Mouse (Mus musculus) liver, embryonic 15.5 days (tissue): Measurements from ENCODE around the gene Wscd2. TPM values are rescaled to one million over a fixed set of nuclear protein-coding genes. Genes with fewer than 3 reads are reported as not detected.
A peak's percentile ranks its signal among the peaks of the same experiment; 100 is the strongest.

Experiments
- ATAC-seq: fragments of 200-750 bp; cut with Nextera tagmentation; 2 replicates; pipeline ENCODE4 v1.8.0; 2017; ENCODE audit warnings: moderate number of reproducible peaks, mild to moderate bottlenecking, moderate library complexity; ENCODE audit not compliant: insufficient read depth
- H3K27ac ChIP-seq: fragments of 300-500 bp; sonication (generic); replicated peaks from 2 replicates; pipeline ENCODE4 v1.5.1; 2015; ENCODE audit warnings: mild to moderate bottlenecking, inconsistent platforms
- H3K27me3 ChIP-seq: fragments of 300-500 bp; sonication (generic); 2 replicates; pipeline ENCODE4 v1.6.1; 2015; ENCODE audit warnings: mild to moderate bottlenecking, inconsistent platforms
- H3K36me3 ChIP-seq: fragments of 300-500 bp; sonication (generic); replicated peaks from 2 replicates; pipeline ENCODE4 v1.6.1; 2015; ENCODE audit warnings: moderate library complexity, mild to moderate bottlenecking, inconsistent platforms
- H3K4me1 ChIP-seq: fragments of 300-500 bp; sonication (generic); replicated peaks from 2 replicates; pipeline ENCODE4 v1.6.1; 2015; ENCODE audit warnings: inconsistent platforms
- H3K4me2 ChIP-seq: fragments of 300-500 bp; sonication (generic); 2 replicates; pipeline ENCODE4 v1.6.1; 2015; ENCODE audit warnings: moderate library complexity, mild to moderate bottlenecking, inconsistent platforms
- H3K4me3 ChIP-seq: fragments of 300-500 bp; sonication (generic); replicated peaks from 2 replicates; pipeline ENCODE4 v1.5.1; 2015; ENCODE audit warnings: mild to moderate bottlenecking, inconsistent platforms
- H3K9ac ChIP-seq: fragments of 300-500 bp; sonication (generic); 2 replicates; pipeline ENCODE4 v1.6.1; 2015; ENCODE audit warnings: moderate library complexity, mild to moderate bottlenecking, inconsistent platforms
- H3K9me3 ChIP-seq: fragments of 300-500 bp; sonication (generic); replicated peaks from 2 replicates; pipeline ENCODE4 v1.6.1; 2016; ENCODE audit warnings: inconsistent platforms
- WGBS: fragments of 180-500 bp; shearing (Covaris S2); methylation state at CpG from one replicate; pipeline ENCODE4 v1.1.7; 2015; ENCODE audit warnings: mixed read lengths; ENCODE audit not compliant: insufficient replicate concordance; 5-methylcytosine and 5-hydroxymethylcytosine counted together
- polyA plus RNA-seq: library from polyadenylated mRNA; unstranded; fragments of >200 nt; fragmentation: Nextera tagmentation; extraction: Ambion mirVana; gene quantifications from 2 replicates; pipeline ENCODE4 v1.2.1, GENCODE M21; 2015

Gene Wscd2
- 0.03 and 0.15 TPM in 2 replicates for polyA plus RNA-seq

DNA sequence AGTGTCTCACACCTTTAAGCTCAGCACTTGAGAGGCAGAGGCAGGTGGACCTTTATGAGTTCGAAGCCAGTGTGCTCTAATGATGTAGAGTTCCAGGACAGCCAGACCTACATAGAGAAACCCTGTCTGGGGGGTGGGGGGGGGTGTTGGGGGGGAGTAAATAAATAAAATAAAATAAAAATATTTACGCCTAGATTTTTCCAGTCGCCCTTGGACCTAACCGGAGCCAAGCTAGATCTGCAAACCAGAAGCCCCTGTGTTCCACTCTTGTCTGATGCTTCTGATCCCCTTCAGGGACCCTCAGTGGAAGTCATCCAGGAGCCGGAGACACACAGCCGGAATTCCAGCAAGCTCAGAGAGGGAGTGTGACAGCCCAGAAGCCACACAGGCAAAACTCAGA, at the start of gene Wscd2:
Gene Wscd2, plus strand, starts transcription at position 301 of the 400 bp plus-strand sequence.
- Histone ChIP-seq H3K4me1 (no peaks in the 10 kb centered on the region), H3K27ac (no peak within 1 kb of the TSS), H3K36me3 (no peaks in the 10 kb centered on the region), H3K4me2 (0 out of 2 replicates have a peak within 1 kb of the TSS, but pooled peaks have one; percentile 10), H3K9ac (no peak within 1 kb of the TSS), H3K9me3 (no peaks in the 10 kb centered on the region), H3K27me3 (peaks cover 49% of the 10 kb centered on the region), H3K4me3 (no peak within 1 kb of the TSS)
- ATAC-seq = no peak
- 60% methylated on average over 6 of the region's 6 CpGs for WGBS

DNA sequence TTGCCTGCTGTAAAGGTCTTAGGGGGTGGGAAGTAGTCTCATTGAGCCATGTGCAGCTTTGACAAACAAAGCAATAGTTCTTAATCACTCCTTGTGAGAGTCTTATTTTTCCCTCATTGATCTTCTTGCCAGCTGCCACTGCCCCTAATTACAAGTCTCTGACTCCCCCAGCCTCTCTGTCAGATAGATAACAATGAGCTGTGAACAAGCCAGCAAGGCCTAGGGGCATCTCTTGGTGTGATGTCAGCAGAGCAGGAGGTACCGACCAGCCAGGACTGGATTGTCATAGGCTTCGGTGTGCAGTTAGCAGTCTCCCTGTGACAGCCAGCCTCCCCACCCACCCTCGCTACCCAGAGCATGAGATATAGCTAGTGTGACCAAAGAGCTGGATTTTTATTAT, 48.0 kb upstream of the Wscd2 start:
- Histone ChIP-seq H3K9me3 (no peaks in the 10 kb centered on the region), H3K4me3 (no peak overlapping the region), H3K36me3 (no peaks in the 10 kb centered on the region), H3K4me2 (no peak overlapping the region), H3K27ac (no peak overlapping the region), H3K27me3 (no peaks in the 10 kb centered on the region), H3K9ac (no peak overlapping the region), H3K4me1 (no peaks in the 10 kb centered on the region)
- no peak for ATAC-seq
- WGBS = 57% methylated on average over 3 of the region's 3 CpGs

DNA sequence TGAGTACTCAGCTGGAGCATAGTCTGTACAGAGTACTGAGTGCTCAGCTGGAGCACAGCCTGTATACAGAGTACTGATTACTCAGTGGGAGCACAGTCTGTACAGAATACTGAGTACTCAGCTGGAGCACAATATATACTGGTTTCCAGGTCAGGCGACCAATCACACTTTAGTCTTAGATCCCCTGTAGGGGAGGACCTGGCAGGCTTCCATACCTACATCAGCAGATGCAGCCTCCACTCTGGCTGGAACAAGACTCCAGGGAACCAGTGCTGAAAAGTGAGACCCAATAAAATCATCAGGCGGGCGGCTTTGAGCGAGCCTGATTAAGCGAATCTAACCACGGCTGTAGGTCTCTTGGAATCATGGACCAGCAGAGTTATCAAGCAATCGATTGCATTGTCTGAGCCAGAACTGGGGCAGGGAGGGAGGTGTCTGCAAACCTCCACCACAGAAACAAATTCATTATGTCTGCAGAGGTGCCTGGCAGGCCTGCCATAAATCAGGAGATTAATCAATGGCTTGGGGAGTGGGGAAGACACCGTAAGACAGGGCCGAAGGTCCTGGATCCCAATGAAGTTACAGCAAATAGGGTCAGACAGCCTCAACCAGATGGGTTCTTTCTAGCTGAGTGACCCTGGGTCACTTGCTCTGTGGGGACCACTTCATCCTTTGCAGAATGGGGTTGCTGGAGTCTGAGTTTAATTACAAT, 42.0 kb upstream of the Wscd2 start:
- Histone ChIP-seq H3K36me3 (no peaks in the 10 kb centered on the region), H3K9me3 (no peaks in the 10 kb centered on the region), H3K4me2 (no peak overlapping the region), H3K27me3 (no peaks in the 10 kb centered on the region), H3K4me1 (no peaks in the 10 kb centered on the region), H3K9ac (no peak overlapping the region), H3K4me3 (no peak overlapping the region), H3K27ac (no peak overlapping the region)
- no peak for ATAC-seq
- WGBS = 64% methylated on average over 9 of the region's 9 CpGs

DNA sequence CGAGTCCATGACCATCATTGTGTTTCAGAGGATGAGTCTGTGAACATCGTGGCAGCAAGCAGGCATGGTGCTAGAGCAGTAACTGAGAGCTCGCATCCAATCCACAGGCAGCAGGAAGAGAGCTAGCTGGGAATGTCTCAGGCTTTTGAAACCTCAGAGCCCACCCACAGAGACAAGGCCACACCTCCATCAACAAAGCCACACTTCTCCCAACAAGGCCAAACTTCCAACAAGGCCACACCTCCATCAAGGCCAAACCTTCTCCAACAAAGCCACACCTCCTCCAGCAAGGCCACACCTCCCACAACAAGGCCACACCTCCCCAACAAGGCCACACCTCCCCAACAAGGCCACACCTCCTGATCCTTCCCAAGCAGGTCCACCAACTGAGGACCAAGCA, 40.8 kb upstream of the Wscd2 start:
- Histone ChIP-seq H3K27ac (no peak overlapping the region), H3K27me3 (no peaks in the 10 kb centered on the region; the same call in 1 of the 2 replicates), H3K4me2 (no peak overlapping the region), H3K4me1 (no peaks in the 10 kb centered on the region), H3K9me3 (no peaks in the 10 kb centered on the region), H3K9ac (no peak overlapping the region), H3K4me3 (no peak overlapping the region), H3K36me3 (no peaks in the 10 kb centered on the region)
- 67% methylated on average over 3 of the region's 3 CpGs for WGBS
- no peak for ATAC-seq

DNA sequence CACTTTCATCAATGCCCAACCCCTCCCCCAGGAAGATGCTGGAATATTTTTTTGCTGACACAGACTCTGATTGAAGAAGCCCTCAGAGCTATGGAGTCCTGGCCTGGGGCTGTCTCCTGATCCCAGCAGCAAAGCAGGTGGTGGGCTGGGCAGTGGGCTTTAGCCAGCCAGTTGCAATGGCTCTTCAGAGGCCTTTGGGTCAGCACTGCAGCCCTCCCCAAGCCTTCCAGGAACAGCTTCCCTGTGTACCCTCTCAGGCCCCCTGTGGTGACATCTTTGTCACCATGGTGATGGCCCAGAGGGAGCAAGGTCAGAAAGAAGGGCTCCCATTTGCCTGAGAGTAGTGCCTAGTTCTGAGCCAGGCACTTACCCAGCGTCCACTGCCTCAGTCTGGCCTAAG, 37.4 kb upstream of the Wscd2 start:
- no peak for ATAC-seq
- H3K27me3 ChIP-seq = no peaks in the 10 kb centered on the region; the same call in 1 of the 2 replicates
- WGBS = 26% methylated on average over 1 of the region's 1 CpGs

DNA sequence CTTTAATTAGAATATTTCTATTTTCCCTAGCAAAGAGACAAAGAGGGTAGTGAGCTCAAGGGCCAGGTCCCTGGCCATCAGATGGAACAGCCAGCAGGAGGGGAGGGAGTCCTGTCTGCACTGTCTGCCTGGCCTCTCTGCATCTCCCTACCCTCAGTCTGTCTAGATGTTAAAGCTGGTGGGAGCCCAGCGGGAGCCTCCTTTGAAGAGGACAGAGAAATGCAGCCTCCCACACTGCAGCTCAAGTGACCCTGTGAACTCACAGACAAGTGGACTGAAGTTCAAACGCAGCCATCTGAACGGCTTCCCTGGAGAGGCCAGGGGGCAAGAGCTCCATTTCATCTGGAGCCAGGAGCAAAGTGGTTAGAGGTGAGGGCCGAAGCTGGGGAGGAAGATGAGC, 36.8 kb upstream of the Wscd2 start:
- no peaks in the 10 kb centered on the region for H3K9me3 ChIP-seq
- WGBS = 12% methylated on average over 4 of the region's 4 CpGs
- H3K4me1 ChIP-seq = no peaks in the 10 kb centered on the region
- H3K4me3 ChIP-seq = no peak overlapping the region
- no peak overlapping the region for H3K9ac ChIP-seq
- no peaks in the 10 kb centered on the region; the same call in 1 of the 2 replicates for H3K27me3 ChIP-seq
- ATAC-seq = no peak
- H3K4me2 ChIP-seq = no peak overlapping the region
- no peaks in the 10 kb centered on the region for H3K36me3 ChIP-seq
- no peak overlapping the region for H3K27ac ChIP-seq

More for the DNA sequence above, 37.4 kb upstream of the Wscd2 start:
- Histone ChIP-seq H3K4me3 (no peak overlapping the region), H3K4me1 (no peaks in the 10 kb centered on the region), H3K9ac (no peak overlapping the region), H3K36me3 (no peaks in the 10 kb centered on the region), H3K9me3 (no peaks in the 10 kb centered on the region), H3K27ac (no peak overlapping the region), H3K4me2 (no peak overlapping the region)

DNA sequence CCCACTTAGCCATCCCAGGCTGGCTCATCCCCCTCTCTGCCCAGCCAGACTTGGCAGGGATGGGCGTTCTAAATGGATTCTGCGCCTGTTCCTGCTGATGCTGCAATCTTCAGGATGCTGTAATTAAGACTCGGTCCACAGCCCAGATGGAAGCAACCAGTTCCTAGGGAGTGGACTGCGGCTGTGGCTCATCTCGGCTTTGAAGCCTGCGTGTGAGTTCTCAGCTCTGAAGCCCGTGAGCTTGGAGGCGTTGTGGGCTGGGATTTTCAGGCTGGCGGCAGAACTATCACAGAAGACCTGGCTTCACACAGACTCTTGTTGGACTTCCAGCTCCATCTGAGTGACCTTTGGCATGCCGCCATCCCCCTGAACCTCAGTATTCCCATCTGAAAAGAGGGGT, 34.1 kb upstream of the Wscd2 start:
- Histone ChIP-seq H3K4me3 (no peak overlapping the region), H3K9ac (no peak overlapping the region), H3K4me2 (no peak overlapping the region), H3K27ac (no peak overlapping the region), H3K36me3 (no peaks in the 10 kb centered on the region), H3K4me1 (no peaks in the 10 kb centered on the region), H3K9me3 (no peaks in the 10 kb centered on the region), H3K27me3 (no peaks in the 10 kb centered on the region; the same call in 1 of the 2 replicates)
- no peak for ATAC-seq
- 68% methylated on average over 10 of the region's 10 CpGs for WGBS

DNA sequence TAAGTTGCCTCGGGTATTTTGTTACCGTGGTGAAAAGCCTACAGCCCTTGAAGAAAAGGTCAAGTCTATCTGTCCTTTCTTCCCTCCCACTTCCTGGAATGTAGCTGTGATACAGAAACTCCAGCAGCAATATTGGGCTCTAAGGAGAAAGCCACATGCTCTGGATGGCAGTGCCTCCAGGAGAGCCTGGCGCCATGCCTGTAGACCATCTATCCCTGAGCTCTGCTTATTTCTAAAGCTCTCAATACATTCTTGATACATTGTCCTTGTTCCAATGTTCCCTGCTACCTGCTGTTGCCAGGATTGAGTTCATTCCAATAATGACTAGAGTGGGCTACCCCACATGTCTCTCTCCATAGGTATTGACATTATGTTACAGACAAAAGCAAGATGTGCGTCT, 33.4 kb upstream of the Wscd2 start:
- Histone ChIP-seq H3K4me3 (no peak overlapping the region), H3K4me1 (no peaks in the 10 kb centered on the region), H3K27me3 (peaks cover 4% of the 10 kb centered on the region), H3K27ac (no peak overlapping the region), H3K9me3 (no peaks in the 10 kb centered on the region), H3K36me3 (no peaks in the 10 kb centered on the region), H3K9ac (no peak overlapping the region), H3K4me2 (no peak overlapping the region)
- 68% methylated on average over 4 of the region's 4 CpGs for WGBS
- ATAC-seq = no peak

DNA sequence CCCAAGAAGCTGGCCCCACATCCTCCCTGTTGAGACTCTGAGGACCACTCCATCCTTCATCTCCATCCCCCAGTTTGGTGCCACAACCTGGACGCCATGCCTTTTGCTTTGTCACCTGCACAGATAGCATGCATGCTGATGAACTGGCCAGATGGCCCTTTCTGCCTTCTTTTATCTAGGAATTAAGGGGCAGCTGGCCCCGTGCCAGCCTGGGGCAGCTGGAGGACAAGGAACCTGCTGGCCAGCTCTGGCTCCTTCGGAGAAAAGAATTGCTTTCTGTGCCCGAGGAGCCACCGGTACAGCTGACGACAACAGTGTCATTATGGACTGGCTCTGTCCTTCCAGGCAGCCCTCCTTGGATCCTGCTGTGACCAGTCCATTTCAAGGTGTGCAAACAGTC, 32.9 kb upstream of the Wscd2 start:
- no peaks in the 10 kb centered on the region for H3K36me3 ChIP-seq
- H3K27ac ChIP-seq = no peak overlapping the region
- ATAC-seq = no peak
- peaks cover 9% of the 10 kb centered on the region for H3K27me3 ChIP-seq
- no peaks in the 10 kb centered on the region for H3K4me1 ChIP-seq
- no peak overlapping the region for H3K4me2 ChIP-seq
- no peaks in the 10 kb centered on the region for H3K9me3 ChIP-seq
- 66% methylated on average over 6 of the region's 6 CpGs for WGBS
- H3K4me3 ChIP-seq = no peak overlapping the region
- H3K9ac ChIP-seq = no peak overlapping the region

DNA sequence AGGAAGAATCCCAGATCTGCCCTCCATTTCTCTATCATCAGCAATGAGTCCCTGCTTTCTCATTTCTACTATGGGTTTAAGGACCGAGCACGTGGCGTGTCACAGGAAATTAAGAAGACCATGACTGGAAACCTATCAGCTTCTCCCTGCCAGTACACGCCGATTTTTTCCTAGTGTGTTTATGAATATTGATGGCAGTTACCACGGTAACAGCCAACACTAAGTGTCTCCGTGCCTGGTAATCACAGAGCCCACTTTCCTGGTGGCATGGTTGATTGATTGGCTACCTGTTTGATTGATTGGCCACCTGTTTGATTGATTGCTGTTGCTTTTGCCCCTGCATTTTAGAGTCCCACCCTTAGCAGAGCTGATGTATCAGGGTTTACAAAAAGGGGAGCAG, 30.2 kb upstream of the Wscd2 start:
- Histone ChIP-seq H3K36me3 (no peaks in the 10 kb centered on the region), H3K27me3 (peaks cover 19% of the 10 kb centered on the region), H3K4me2 (no peak overlapping the region), H3K27ac (no peak overlapping the region), H3K4me1 (no peaks in the 10 kb centered on the region), H3K9me3 (no peaks in the 10 kb centered on the region), H3K9ac (no peak overlapping the region), H3K4me3 (no peak overlapping the region)
- no peak for ATAC-seq
- WGBS = 45% methylated on average over 7 of the region's 7 CpGs

DNA sequence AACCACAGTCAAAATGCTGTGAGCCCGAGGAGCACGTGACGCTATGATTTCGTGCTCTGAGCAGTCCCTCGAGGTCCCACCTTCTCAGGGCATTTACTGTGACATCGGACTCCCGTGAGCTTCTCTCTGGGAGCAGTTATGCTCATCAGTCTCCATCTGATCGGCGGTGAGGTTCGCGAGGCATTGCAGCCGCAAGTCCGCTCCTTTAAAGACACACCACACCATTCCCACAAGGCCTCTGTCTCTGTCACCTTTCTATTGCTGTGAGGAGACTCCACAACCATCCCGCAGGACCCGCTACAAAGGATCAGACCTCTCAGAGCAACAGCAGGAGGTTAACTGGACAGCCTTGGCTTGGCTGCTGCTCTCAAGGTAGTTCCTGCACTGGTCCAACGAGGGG, 28.6 kb upstream of the Wscd2 start:
- Histone ChIP-seq H3K36me3 (no peaks in the 10 kb centered on the region), H3K27me3 (peaks cover 19% of the 10 kb centered on the region), H3K4me3 (no peak overlapping the region), H3K4me2 (no peak overlapping the region), H3K9ac (no peak overlapping the region), H3K27ac (no peak overlapping the region), H3K4me1 (no peaks in the 10 kb centered on the region), H3K9me3 (no peaks in the 10 kb centered on the region)
- no peak for ATAC-seq
- WGBS = 16% methylated on average over 16 of the region's 16 CpGs
